Mouse (Mus musculus): ENCODE data around the gene Gm12253. TPM values are rescaled to one million over a fixed set of nuclear protein-coding genes. Genes with fewer than 3 reads are reported as not detected.

Gm12253 gene
- not detected in 2 replicates for polyA plus RNA-seq (2014; fragmentation: Nextera tagmentation; extraction: Ambion mirVana)

GRCm38 (mm10) chr11:58432259-58432658 lies at the start of gene Gm12253:
TSS of gene Gm12253 (plus strand) at chr11:58432559.
- Histone ChIP-seq H3K4me1 (replicated peaks; ENCODE audit: control insufficient read depth, insufficient read depth, low read length) (no peaks in the 10 kb centered on the region; the same call in 1 of the 2 replicates), H3K27ac (ENCODE audit: low read depth) (no peak within 1 kb of the TSS), H3K36me3 (ENCODE audit: control insufficient read depth, insufficient read depth, low read length) (no peaks in the 10 kb centered on the region), H3K27me3 (replicated peaks; ENCODE audit: control insufficient read depth, insufficient read depth, low read length) (no peaks in the 10 kb centered on the region), H3K4me3 (ENCODE audit: low read depth, low read length) (no peak within 1 kb of the TSS), H3K9ac (ENCODE audit: low read length) (no peak within 1 kb of the TSS), H3K9me3 (ENCODE audit: control insufficient read depth, low read length) (no peaks in the 10 kb centered on the region), H3K4me2 (ENCODE audit: low read length) (no peak within 1 kb of the TSS)
- 86% methylated on average over 3 of the region's 3 CpGs for WGBS
- ATAC-seq (replicated peaks; ENCODE audit: low FRiP score, low TSS enrichment, low read depth) (no peak), DNase-seq (ENCODE audit: low spot score) (no peak)

DNA sequence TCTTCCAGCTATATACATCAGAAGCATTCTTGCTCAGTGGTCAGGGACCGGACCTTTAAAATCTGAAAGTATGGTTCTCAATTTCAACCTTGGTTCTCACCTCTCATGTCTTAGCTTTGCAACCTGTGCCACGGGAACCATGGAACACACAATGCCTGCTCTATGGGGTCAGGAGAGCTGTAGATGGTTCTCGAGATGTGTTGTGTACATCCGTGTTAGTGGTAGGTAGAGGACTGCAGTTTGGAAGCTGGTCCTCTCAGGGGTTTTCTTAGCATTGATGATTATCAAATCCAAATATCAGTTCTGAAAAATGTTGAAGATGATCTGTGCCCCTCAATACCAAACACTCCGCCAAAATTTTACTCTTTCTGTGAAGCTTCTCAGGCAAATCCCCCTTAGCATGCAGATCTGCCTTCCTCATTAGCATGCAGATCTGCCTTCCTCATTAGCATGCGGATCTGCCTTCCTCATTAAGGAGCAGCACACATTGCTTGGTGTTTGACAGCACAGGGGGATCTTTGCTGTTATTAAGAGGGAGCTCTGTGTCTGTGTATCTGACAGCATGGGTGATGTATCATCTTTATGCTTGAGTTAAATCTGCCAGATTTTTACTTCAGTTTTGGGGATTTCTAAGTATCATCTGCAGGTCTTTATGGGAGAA lies 32.2 kb upstream of the Gm12253 start:
- no peaks in the 10 kb centered on the region for H3K36me3 ChIP-seq (ENCODE audit: control insufficient read depth, insufficient read depth, low read length)
- no peaks in the 10 kb centered on the region for H3K9me3 ChIP-seq (ENCODE audit: control insufficient read depth, low read length)
- no peak overlapping the region for H3K4me3 ChIP-seq (ENCODE audit: low read depth, low read length)
- 70% methylated on average over 6 of the region's 6 CpGs for WGBS
- H3K27me3 ChIP-seq (replicated peaks; ENCODE audit: control insufficient read depth, insufficient read depth, low read length), result no peaks in the 10 kb centered on the region
- H3K27ac ChIP-seq (ENCODE audit: low read depth), result no peak overlapping the region
- ATAC-seq (replicated peaks; ENCODE audit: low FRiP score, low TSS enrichment, low read depth), result no peak
- no peak overlapping the region for H3K9ac ChIP-seq (ENCODE audit: low read length)
- DNase-seq (ENCODE audit: low spot score), result no peak
- no peak overlapping the region for H3K4me2 ChIP-seq (ENCODE audit: low read length)
- H3K4me1 ChIP-seq (replicated peaks; ENCODE audit: control insufficient read depth, insufficient read depth, low read length), result no peaks in the 10 kb centered on the region

DNA sequence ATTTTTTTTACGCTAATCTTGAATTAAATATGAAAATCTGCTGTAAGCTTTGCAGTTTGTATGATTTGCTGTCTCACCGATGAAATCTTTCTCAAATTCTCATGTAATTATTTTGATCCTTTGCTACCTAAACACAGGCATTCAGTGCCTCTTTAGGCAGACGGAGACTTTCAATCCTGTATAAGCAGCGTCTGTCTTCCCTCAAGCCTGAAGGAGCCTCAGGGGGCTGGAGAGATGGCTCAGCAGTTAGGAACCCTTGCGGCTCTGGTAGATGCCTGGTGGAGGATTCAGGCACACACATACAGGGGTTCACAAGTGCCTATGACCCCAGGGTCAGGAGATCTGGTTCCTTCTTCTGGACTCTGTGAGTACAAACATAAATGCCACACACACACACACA lies 31.7 kb upstream of the Gm12253 start:
- Histone ChIP-seq H3K4me3 (ENCODE audit: low read depth, low read length) (no peak overlapping the region), H3K27me3 (replicated peaks; ENCODE audit: control insufficient read depth, insufficient read depth, low read length) (no peaks in the 10 kb centered on the region), H3K27ac (ENCODE audit: low read depth) (no peak overlapping the region), H3K4me1 (replicated peaks; ENCODE audit: control insufficient read depth, insufficient read depth, low read length) (no peaks in the 10 kb centered on the region), H3K36me3 (ENCODE audit: control insufficient read depth, insufficient read depth, low read length) (no peaks in the 10 kb centered on the region), H3K9me3 (ENCODE audit: control insufficient read depth, low read length) (no peaks in the 10 kb centered on the region), H3K9ac (ENCODE audit: low read length) (no peak overlapping the region), H3K4me2 (ENCODE audit: low read length) (no peak overlapping the region)
- ATAC-seq (replicated peaks; ENCODE audit: low FRiP score, low TSS enrichment, low read depth) (no peak), DNase-seq (ENCODE audit: low spot score) (no peak)
- WGBS, result 47% methylated on average over 5 of the region's 5 CpGs

- no peak overlapping the region for H3K27ac ChIP-seq (ENCODE audit: low read depth)
- ATAC-seq (replicated peaks; ENCODE audit: low FRiP score, low TSS enrichment, low read depth) (no peak), DNase-seq (ENCODE audit: low spot score) (no peak)
- no peaks in the 10 kb centered on the region for H3K9me3 ChIP-seq (ENCODE audit: control insufficient read depth, low read length)
- no peaks in the 10 kb centered on the region for H3K27me3 ChIP-seq (replicated peaks; ENCODE audit: control insufficient read depth, insufficient read depth, low read length)
- H3K4me1 ChIP-seq (replicated peaks; ENCODE audit: control insufficient read depth, insufficient read depth, low read length), result no peaks in the 10 kb centered on the region
- H3K9ac ChIP-seq (ENCODE audit: low read length), result no peak overlapping the region
- H3K36me3 ChIP-seq (ENCODE audit: control insufficient read depth, insufficient read depth, low read length), result no peaks in the 10 kb centered on the region
- WGBS, result 60% methylated on average over 3 of the region's 3 CpGs
- H3K4me3 ChIP-seq (ENCODE audit: low read depth, low read length), result no peak overlapping the region
- no peak overlapping the region for H3K4me2 ChIP-seq (ENCODE audit: low read length)
Measured at GRCm38 (mm10) chr11:58408066-58408465, 24.3 kb upstream of the Gm12253 start.

- Histone ChIP-seq H3K27me3 (replicated peaks; ENCODE audit: control insufficient read depth, insufficient read depth, low read length) (no peaks in the 10 kb centered on the region), H3K27ac (ENCODE audit: low read depth) (no peak overlapping the region), H3K4me1 (replicated peaks; ENCODE audit: control insufficient read depth, insufficient read depth, low read length) (peaks cover 7% of the 10 kb centered on the region; the same call in 1 of the 2 replicates), H3K36me3 (ENCODE audit: control insufficient read depth, insufficient read depth, low read length) (no peaks in the 10 kb centered on the region), H3K9ac (ENCODE audit: low read length) (no peak overlapping the region), H3K9me3 (ENCODE audit: control insufficient read depth, low read length) (no peaks in the 10 kb centered on the region), H3K4me3 (ENCODE audit: low read depth, low read length) (no peak overlapping the region), H3K4me2 (ENCODE audit: low read length) (no peak overlapping the region)
- 27% methylated on average over 3 of the region's 3 CpGs for WGBS
- no peak for ATAC-seq (replicated peaks; ENCODE audit: low FRiP score, low TSS enrichment, low read depth)
- no peak for DNase-seq (ENCODE audit: low spot score)
Measured at GRCm38 (mm10) chr11:58418336-58418735, 14.0 kb upstream of the Gm12253 start.

DNA sequence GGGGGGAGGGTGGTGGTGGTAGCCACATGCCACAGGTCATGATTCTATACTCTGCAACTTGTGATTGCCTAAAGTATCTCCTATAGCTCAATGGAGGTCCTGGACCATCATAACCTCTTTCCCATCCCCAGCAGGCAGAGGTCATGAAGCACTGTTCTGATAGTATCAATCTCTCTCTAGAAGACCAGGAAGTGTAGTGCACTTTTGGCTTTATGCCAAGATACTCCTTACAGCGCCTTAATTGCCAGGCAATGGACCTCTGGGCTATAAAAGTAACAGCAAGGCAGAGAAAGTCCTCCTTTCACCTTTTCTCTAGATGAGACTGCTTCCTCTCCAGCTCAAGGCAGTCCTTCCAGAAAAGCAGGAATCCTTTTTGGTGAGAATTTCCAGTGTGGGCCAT lies 11.5 kb upstream of the Gm12253 start, which contains the start of gene 1810065E05Rik:
Gene 1810065E05Rik, plus strand, starts transcription at position 297 of the 400 bp plus-strand sequence.
- Histone ChIP-seq H3K9ac (ENCODE audit: low read length) (no peak within 1 kb of the TSS), H3K27ac (ENCODE audit: low read depth) (no peak within 1 kb of the TSS), H3K36me3 (ENCODE audit: control insufficient read depth, insufficient read depth, low read length) (no peaks in the 10 kb centered on the region), H3K27me3 (replicated peaks; ENCODE audit: control insufficient read depth, insufficient read depth, low read length) (no peaks in the 10 kb centered on the region), H3K9me3 (ENCODE audit: control insufficient read depth, low read length) (no peaks in the 10 kb centered on the region), H3K4me2 (ENCODE audit: low read length) (no peak within 1 kb of the TSS), H3K4me1 (replicated peaks; ENCODE audit: control insufficient read depth, insufficient read depth, low read length) (peaks cover 7% of the 10 kb centered on the region; the same call in 1 of the 2 replicates), H3K4me3 (ENCODE audit: low read depth, low read length) (no peak within 1 kb of the TSS)
- 34% methylated on average over 1 of the region's 1 CpGs for WGBS
- ATAC-seq (replicated peaks; ENCODE audit: low FRiP score, low TSS enrichment, low read depth) (peak; percentile 68; the same call in 1 of the 2 replicates), DNase-seq (ENCODE audit: low spot score) (no peak)

DNA sequence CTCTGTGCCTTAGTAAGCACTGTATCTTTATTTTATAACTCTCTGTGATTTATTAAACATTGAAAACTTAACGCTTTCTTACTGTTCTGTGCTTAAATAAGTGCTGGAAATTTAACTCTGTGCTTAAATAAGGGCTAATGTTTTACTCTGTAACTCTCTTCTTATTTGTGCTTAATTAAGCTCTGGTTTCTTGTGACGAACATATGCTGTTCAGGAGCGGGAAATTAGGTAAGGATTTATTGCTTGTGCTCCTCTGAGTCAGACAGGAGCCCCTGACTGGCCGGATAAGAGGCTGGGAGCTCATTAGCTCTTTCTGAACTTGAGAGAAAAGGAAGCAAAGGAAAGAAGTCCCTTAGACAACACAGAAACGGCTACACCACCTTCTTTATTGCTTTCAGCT lies 5.5 kb downstream of the Gm12253 start:
- Histone ChIP-seq H3K27ac (ENCODE audit: low read depth) (no peak overlapping the region), H3K4me1 (replicated peaks; ENCODE audit: control insufficient read depth, insufficient read depth, low read length) (no peaks in the 10 kb centered on the region), H3K4me3 (ENCODE audit: low read depth, low read length) (no peak overlapping the region), H3K36me3 (ENCODE audit: control insufficient read depth, insufficient read depth, low read length) (no peaks in the 10 kb centered on the region), H3K4me2 (ENCODE audit: low read length) (no peak overlapping the region), H3K9me3 (ENCODE audit: control insufficient read depth, low read length) (no peaks in the 10 kb centered on the region), H3K9ac (ENCODE audit: low read length) (no peak overlapping the region), H3K27me3 (replicated peaks; ENCODE audit: control insufficient read depth, insufficient read depth, low read length) (no peaks in the 10 kb centered on the region)
- 13% methylated on average over 5 of the region's 5 CpGs for WGBS
- DNase-seq (ENCODE audit: low spot score), result no peak
- ATAC-seq (replicated peaks; ENCODE audit: low FRiP score, low TSS enrichment, low read depth), result no peak

- 91% methylated on average over 9 of the region's 9 CpGs for WGBS
- Histone ChIP-seq H3K9me3 (ENCODE audit: control insufficient read depth, low read length) (no peaks in the 10 kb centered on the region), H3K9ac (ENCODE audit: low read length) (no peak within 1 kb of the TSS), H3K4me2 (ENCODE audit: low read length) (no peak within 1 kb of the TSS), H3K4me3 (ENCODE audit: low read depth, low read length) (no peak within 1 kb of the TSS), H3K27me3 (replicated peaks; ENCODE audit: control insufficient read depth, insufficient read depth, low read length) (no peaks in the 10 kb centered on the region), H3K36me3 (ENCODE audit: control insufficient read depth, insufficient read depth, low read length) (no peaks in the 10 kb centered on the region), H3K4me1 (replicated peaks; ENCODE audit: control insufficient read depth, insufficient read depth, low read length) (no peaks in the 10 kb centered on the region), H3K27ac (ENCODE audit: low read depth) (no peak within 1 kb of the TSS)
- no peak for ATAC-seq (replicated peaks; ENCODE audit: low FRiP score, low TSS enrichment, low read depth)
- DNase-seq (ENCODE audit: low spot score), result no peak
Measured at GRCm38 (mm10) chr11:58452759-58453158, 20.4 kb downstream of the Gm12253 start, which contains the start of gene Lypd9. TSS of gene Lypd9 (minus strand) at chr11:58452923.

DNA sequence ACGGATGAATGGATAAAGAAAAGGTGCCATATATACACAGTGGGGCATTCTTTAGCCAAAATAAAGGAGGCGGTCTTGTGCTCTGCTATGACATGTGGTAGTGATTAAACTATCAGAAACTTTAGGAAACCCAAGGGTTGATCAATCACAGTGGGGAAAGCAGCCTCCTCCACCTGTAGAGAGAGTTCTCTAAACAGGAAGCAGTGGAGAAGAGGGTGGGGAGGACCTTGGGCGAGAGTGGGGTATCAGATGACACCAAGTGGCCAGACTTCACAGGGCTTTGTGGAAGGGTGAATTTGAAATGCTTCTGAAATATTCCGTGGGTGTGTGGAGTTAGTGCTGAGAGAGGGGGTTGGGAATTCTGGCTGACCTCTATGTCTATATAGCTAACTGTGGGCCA lies 21.2 kb downstream of the Gm12253 start:
- H3K9me3 ChIP-seq (ENCODE audit: control insufficient read depth, low read length), result no peaks in the 10 kb centered on the region
- no peak overlapping the region for H3K27ac ChIP-seq (ENCODE audit: low read depth)
- no peak overlapping the region for H3K4me3 ChIP-seq (ENCODE audit: low read depth, low read length)
- no peaks in the 10 kb centered on the region for H3K4me1 ChIP-seq (replicated peaks; ENCODE audit: control insufficient read depth, insufficient read depth, low read length)
- H3K9ac ChIP-seq (ENCODE audit: low read length), result no peak overlapping the region
- 45% methylated on average over 4 of the region's 4 CpGs for WGBS
- H3K27me3 ChIP-seq (replicated peaks; ENCODE audit: control insufficient read depth, insufficient read depth, low read length), result no peaks in the 10 kb centered on the region
- ATAC-seq (replicated peaks; ENCODE audit: low FRiP score, low TSS enrichment, low read depth) (no peak), DNase-seq (ENCODE audit: low spot score) (no peak)
- no peak overlapping the region for H3K4me2 ChIP-seq (ENCODE audit: low read length)
- no peaks in the 10 kb centered on the region for H3K36me3 ChIP-seq (ENCODE audit: control insufficient read depth, insufficient read depth, low read length)
